Mouse (Mus musculus) cerebellum, postnatal 14 days (tissue): ENCODE measurements at regions not wholly inside any gene's neighbourhood (a gene's known extent, or its start where the extent isn't known, plus 50 kb on each side); places are given as distances from the start of the nearest gene placed in this dataset.

Source experiments
- DNase-seq, 2 experiments: peaks; one replicate each; pipeline ENCODE4 v3.0.0; 2021; ENCODE audit warnings: mixed read lengths in 2 of 2

- DNase-seq = no peak
These were observed 1271.2 kb downstream of the Synb start for GRCm38 (mm10) chr14:68022925-68023324.

- no peak for DNase-seq
These were observed 1272.9 kb downstream of the Synb start for GRCm38 (mm10) chr14:68021240-68021639.

DNA sequence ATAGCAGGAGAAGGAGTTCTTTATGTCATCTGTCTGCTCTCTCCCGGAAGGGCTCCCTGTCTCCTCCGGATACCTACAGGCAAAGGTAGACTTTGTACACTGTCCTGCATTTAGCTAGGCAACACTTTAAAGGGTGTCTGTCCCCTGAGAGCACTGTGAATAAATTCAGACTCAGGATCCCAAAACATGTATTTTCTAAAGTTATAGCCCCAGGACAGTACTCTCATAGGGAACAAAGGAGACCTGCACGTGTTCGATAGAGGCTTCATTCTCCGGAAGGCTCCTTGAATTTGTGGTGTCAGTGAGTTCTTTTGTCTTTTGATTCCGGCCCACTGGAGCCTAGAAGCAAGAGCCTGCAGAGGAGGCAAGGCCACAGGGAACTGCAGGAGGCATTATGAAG, 1273.3 kb downstream of the Synb start:
- DNase-seq = no peak

GRCm38 (mm10) chr14:68018686-68019085, 1275.4 kb downstream of the Synb start:
- no peak for DNase-seq

- DNase-seq = no peak
These were observed 1297.2 kb downstream of the Synb start for GRCm38 (mm10) chr14:67996790-67997417.

- DNase-seq = no peak
These were observed 1300.5 kb downstream of the Synb start for GRCm38 (mm10) chr14:67993611-67994051.

GRCm38 (mm10) chr14:67993142-67993541, 1301.0 kb downstream of the Synb start:
- peak; percentile 81 for DNase-seq

DNA sequence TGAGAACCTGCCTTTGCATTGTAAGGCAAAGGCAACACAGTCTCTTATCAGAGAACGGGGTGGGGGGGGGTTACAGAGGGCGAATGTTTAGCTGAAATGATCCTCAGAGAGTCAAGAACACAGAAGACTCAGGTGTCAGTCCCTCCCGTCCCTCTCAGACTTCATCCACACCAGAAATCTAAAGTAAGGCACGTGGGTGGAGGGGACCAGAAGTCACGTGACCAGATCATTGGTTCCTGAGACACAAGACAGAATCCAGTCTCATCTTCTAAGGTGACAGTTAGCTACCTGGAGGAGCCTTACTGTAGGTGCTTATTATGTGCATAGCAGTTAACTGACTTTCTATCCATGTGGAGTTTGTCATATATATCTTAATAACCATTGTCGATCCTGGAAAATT, 1302.0 kb downstream of the Synb start:
- no peak for DNase-seq

DNA sequence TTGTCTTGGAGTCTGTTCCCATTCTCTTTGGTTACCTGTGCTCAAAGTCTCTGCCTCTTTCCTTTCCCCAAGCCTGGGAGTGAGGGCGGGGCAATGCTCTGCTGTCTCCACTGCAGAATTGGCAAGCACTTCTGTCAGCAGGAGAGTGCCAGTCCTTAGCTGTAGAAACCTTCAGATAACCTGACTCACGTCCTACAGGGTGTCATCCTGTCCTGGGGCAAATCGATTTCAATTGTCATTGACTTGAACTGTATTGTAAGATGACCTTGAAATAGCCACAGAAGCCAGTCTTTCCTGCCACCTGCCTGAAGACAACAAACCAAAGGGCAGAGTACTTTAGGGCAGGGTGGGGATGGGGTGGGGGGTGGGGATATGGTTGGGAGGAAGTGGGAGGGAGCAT, 1303.8 kb downstream of the Synb start:
- no peak for DNase-seq
